Mouse (Mus musculus) stomach, embryonic 16.5 days (tissue): ENCODE measurements around the gene Gm5431. TPM values are rescaled to one million over a fixed set of nuclear protein-coding genes. Genes with fewer than 3 reads are reported as not detected.

Source experiments
- polyA plus RNA-seq: library from polyadenylated mRNA; unstranded; fragments of >200 nt; fragmentation: Nextera tagmentation; extraction: Ambion mirVana; gene quantifications from 2 replicates; pipeline ENCODE4 v1.2.1, GENCODE M21; 2015

The Gm5431 gene
- polyA plus RNA-seq, 1 experiment from 2014 or later: 0.36 TPM

Other genes starting within 250 kb of the Gm5431 start
- gene Rack1, start 101.9 kb downstream of the Gm5431 start, polyA plus RNA-seq: 634 and 687 TPM in 2 replicates
- 4.6 and 5.7 TPM in 2 replicates for gene Trim41, start 84.9 kb downstream of the Gm5431 start, polyA plus RNA-seq
- gene Trim7, start 76.1 kb downstream of the Gm5431 start, polyA plus RNA-seq: 1.7 and 2.6 TPM in 2 replicates
- gene Gm12184, start 75.6 kb downstream of the Gm5431 start, polyA plus RNA-seq: 0.98 and 1.5 TPM in 2 replicates
- 13.1 and 13.3 TPM in 2 replicates for gene Irgm1, start 30.5 kb downstream of the Gm5431 start, polyA plus RNA-seq
- 3.2 and 10.3 TPM in 2 replicates for gene Psme2b, start 44.0 kb upstream of the Gm5431 start, polyA plus RNA-seq
- not detected in 2 replicates for gene Olfr56, start 76.7 kb upstream of the Gm5431 start, polyA plus RNA-seq
- 1.1 and 1.4 TPM in 2 replicates for gene 9930111J21Rik1, start 77.2 kb upstream of the Gm5431 start, polyA plus RNA-seq
- gene Gm12185, start 90.0 kb upstream of the Gm5431 start, polyA plus RNA-seq: not detected in 2 replicates
- gene Tgtp1, start 92.0 kb upstream of the Gm5431 start, polyA plus RNA-seq: 2.3 TPM in 2 replicates
- gene 9930111J21Rik2, start 149.0 kb upstream of the Gm5431 start, polyA plus RNA-seq: 1.1 and 1.3 TPM in 2 replicates
- 0.41 TPM in 1 of 2 replicates, not detected in the other for gene Tgtp2, start 162.0 kb upstream of the Gm5431 start, polyA plus RNA-seq
- 1.8 and 2.7 TPM in 2 replicates for gene Ifi47, start 174.4 kb upstream of the Gm5431 start, polyA plus RNA-seq
- gene Olfr1396, start 212.7 kb upstream of the Gm5431 start, polyA plus RNA-seq: not detected in 2 replicates
- gene Olfr1395, start 240.1 kb upstream of the Gm5431 start, polyA plus RNA-seq: not detected in 2 replicates